Mouse (Mus musculus): ENCODE measurements around the gene Folh1. TPM values are rescaled to one million over a fixed set of nuclear protein-coding genes. Genes with fewer than 3 reads are reported as not detected.

The Folh1 gene
- polyA plus RNA-seq, 1 experiment from 2014 or later: 0.07 TPM

- H3K4me3 ChIP-seq (ENCODE audit: low read depth, low read length): no peak overlapping the region
- H3K9ac ChIP-seq (ENCODE audit: low read length): no peak overlapping the region
- no peak overlapping the region for H3K27ac ChIP-seq (replicated peaks)
- no peaks in the 10 kb centered on the region for H3K27me3 ChIP-seq (ENCODE audit: control insufficient read depth, insufficient read depth, low read length)
- no peak for ATAC-seq (ENCODE audit: low FRiP score, low TSS enrichment)
- DNase-seq (ENCODE audit: low spot score): no peak
- H3K9me3 ChIP-seq (ENCODE audit: control insufficient read depth, low read length): no peaks in the 10 kb centered on the region
- H3K36me3 ChIP-seq (ENCODE audit: control insufficient read depth, insufficient read depth, low read length): no peaks in the 10 kb centered on the region
- H3K4me1 ChIP-seq (replicated peaks; ENCODE audit: control insufficient read depth, insufficient read depth): no peaks in the 10 kb centered on the region
- no peak for TF ChIP-seq EP300 (optimal IDR thresholded peaks at IDR 0.05)
- TF ChIP-seq CTCF (IDR thresholded peaks at IDR 0.05; ENCODE audit: low read depth): no peak
- H3K4me2 ChIP-seq (replicated peaks; ENCODE audit: low read depth): no peak overlapping the region
These were observed 11.1 kb downstream of the Folh1 start for GRCm38 (mm10) chr7:86764628-86765027.

GRCm38 (mm10) chr7:86760751-86761150 is 15.0 kb downstream of the Folh1 start:
- Histone ChIP-seq H3K9me3 (ENCODE audit: control insufficient read depth, low read length) (no peaks in the 10 kb centered on the region), H3K4me2 (replicated peaks; ENCODE audit: low read depth) (no peak overlapping the region), H3K4me3 (ENCODE audit: low read depth, low read length) (no peak overlapping the region), H3K27me3 (ENCODE audit: control insufficient read depth, insufficient read depth, low read length) (no peaks in the 10 kb centered on the region), H3K4me1 (replicated peaks; ENCODE audit: control insufficient read depth, insufficient read depth) (no peaks in the 10 kb centered on the region), H3K27ac (replicated peaks) (no peak overlapping the region), H3K36me3 (ENCODE audit: control insufficient read depth, insufficient read depth, low read length) (no peaks in the 10 kb centered on the region), H3K9ac (ENCODE audit: low read length) (no peak overlapping the region)
- WGBS: 68% methylated on average over 1 of the region's 1 CpGs
- TF ChIP-seq EP300 (optimal IDR thresholded peaks at IDR 0.05) (no peak), CTCF (IDR thresholded peaks at IDR 0.05; ENCODE audit: low read depth) (no peak)
- no peak for DNase-seq (ENCODE audit: low spot score)
- ATAC-seq (ENCODE audit: low FRiP score, low TSS enrichment): no peak

- ATAC-seq (ENCODE audit: low FRiP score, low TSS enrichment) (no peak), DNase-seq (ENCODE audit: low spot score) (no peak)
- TF ChIP-seq EP300 (optimal IDR thresholded peaks at IDR 0.05) (no peak), CTCF (IDR thresholded peaks at IDR 0.05; ENCODE audit: low read depth) (peak; percentile 16; the same call in 1 of the 2 replicates)
- H3K4me3 ChIP-seq (ENCODE audit: low read depth, low read length): no peak overlapping the region
- H3K4me1 ChIP-seq (replicated peaks; ENCODE audit: control insufficient read depth, insufficient read depth): no peaks in the 10 kb centered on the region
- no peaks in the 10 kb centered on the region for H3K27me3 ChIP-seq (ENCODE audit: control insufficient read depth, insufficient read depth, low read length)
- H3K9ac ChIP-seq (ENCODE audit: low read length): no peak overlapping the region
- H3K27ac ChIP-seq (replicated peaks): no peak overlapping the region
- no peak overlapping the region for H3K4me2 ChIP-seq (replicated peaks; ENCODE audit: low read depth)
- no peaks in the 10 kb centered on the region for H3K9me3 ChIP-seq (ENCODE audit: control insufficient read depth, low read length)
- H3K36me3 ChIP-seq (ENCODE audit: control insufficient read depth, insufficient read depth, low read length): no peaks in the 10 kb centered on the region
These were observed 50.7 kb downstream of the Folh1 start for GRCm38 (mm10) chr7:86725013-86725412.

- DNase-seq (ENCODE audit: low spot score): no peak
- no peaks in the 10 kb centered on the region for H3K4me1 ChIP-seq (replicated peaks; ENCODE audit: control insufficient read depth, insufficient read depth)
- no peaks in the 10 kb centered on the region for H3K9me3 ChIP-seq (ENCODE audit: control insufficient read depth, low read length)
- H3K4me2 ChIP-seq (replicated peaks; ENCODE audit: low read depth): no peak within 1 kb of the TSS
- TF ChIP-seq EP300 (optimal IDR thresholded peaks at IDR 0.05) (no peak), CTCF (IDR thresholded peaks at IDR 0.05; ENCODE audit: low read depth) (no peak)
- no peak within 1 kb of the TSS for H3K9ac ChIP-seq (ENCODE audit: low read length)
- no peaks in the 10 kb centered on the region for H3K27me3 ChIP-seq (ENCODE audit: control insufficient read depth, insufficient read depth, low read length)
- no peaks in the 10 kb centered on the region for H3K36me3 ChIP-seq (ENCODE audit: control insufficient read depth, insufficient read depth, low read length)
- ATAC-seq (ENCODE audit: low FRiP score, low TSS enrichment): no peak
- no peak within 1 kb of the TSS for H3K27ac ChIP-seq (replicated peaks)
- no peak within 1 kb of the TSS for H3K4me3 ChIP-seq (ENCODE audit: low read depth, low read length)
These were observed 87.7 kb downstream of the Folh1 start, which contains the start of gene Olfr292 for GRCm38 (mm10) chr7:86688030-86688429. Olfr292 (plus strand) TSS chr7:86688330.

Other genes starting within 250 kb of the Folh1 start
- gene Olfr295, start 192.1 kb downstream of the Folh1 start, polyA plus RNA-seq (2015; fragmentation: Nextera tagmentation; extraction: Ambion mirVana): not detected in 2 replicates
- not detected in 2 replicates for gene Olfr294, start 159.3 kb downstream of the Folh1 start, polyA plus RNA-seq (2015; fragmentation: Nextera tagmentation; extraction: Ambion mirVana)
- not detected in 2 replicates for gene Olfr293, start 126.9 kb downstream of the Folh1 start, polyA plus RNA-seq (2015; fragmentation: Nextera tagmentation; extraction: Ambion mirVana)
- gene Olfr292, start 87.6 kb downstream of the Folh1 start, polyA plus RNA-seq (2015; fragmentation: Nextera tagmentation; extraction: Ambion mirVana): not detected in 2 replicates
- not detected in 2 replicates for gene Vmn2r77, start 19.1 kb upstream of the Folh1 start, polyA plus RNA-seq (2015; fragmentation: Nextera tagmentation; extraction: Ambion mirVana)
- 0.01 TPM in 1 of 2 replicates, not detected in the other for gene Vmn2r78, start 139.2 kb upstream of the Folh1 start, polyA plus RNA-seq (2015; fragmentation: Nextera tagmentation; extraction: Ambion mirVana)
- gene Vmn2r79, start 220.2 kb upstream of the Folh1 start, polyA plus RNA-seq (2015; fragmentation: Nextera tagmentation; extraction: Ambion mirVana): 0.01 TPM in 1 of 2 replicates, not detected in the other